Mouse (Mus musculus) olfactory bulb, adult 2 months (tissue): ENCODE data around the gene Ints1.

Source experiments
- CTCF ChIP-seq: fragments of 200-500 bp; IDR thresholded peaks from 2 replicates; pipeline ENCODE4 v1.5.1; 2012; ENCODE audit warnings: low read depth, mild to moderate bottlenecking, low read length, moderate library complexity; ENCODE audit not compliant: insufficient read depth
- POLR2A ChIP-seq: fragments of 200-500 bp; IDR thresholded peaks from 2 replicates; pipeline ENCODE4 v1.6.1; 2012; ENCODE audit warnings: mild to moderate bottlenecking, low read depth, low read length, moderate library complexity; ENCODE audit not compliant: insufficient read depth

- TF ChIP-seq POLR2A: no peak
- no peak for TF ChIP-seq CTCF
These were observed 17.5 kb upstream of the Ints1 start for GRCm38 (mm10) chr5:139792966-139793337.
